20 mouse cellular contexts compared by ENCODE assay signal in genomic region chr5:99385090-99385489, GRCm38 (mm10).
"Had no signal": no experiment of that assay in that cellular context is flagged by ENCODE, and none has a peak within 500 bp of the region (broad histone marks: within the 10 kb centered on the region; RNA-seq: fewer than 3 reads in every experiment).

No protein-coding gene starts in this region.

- H3K4me3 ChIP-seq: layer of hippocampus, adult 2 months; limb, embryonic 12.5 days; limb, embryonic 15.5 days; midbrain, embryonic 10.5 days; neural tube, embryonic 12.5 days; neural tube, embryonic 15.5 days had no signal

- H3K36me3 ChIP-seq: limb, embryonic 12.5 days; limb, embryonic 15.5 days; midbrain, embryonic 10.5 days; neural tube, embryonic 12.5 days; neural tube, embryonic 15.5 days had no signal

- H3K9ac ChIP-seq: limb, embryonic 12.5 days; limb, embryonic 15.5 days; liver, embryonic 14.5 days; liver, postnatal 0 days; lung, embryonic 14.5 days; neural tube, embryonic 12.5 days; neural tube, embryonic 15.5 days had no signal

- H3K4me2 ChIP-seq: limb, embryonic 12.5 days; limb, embryonic 15.5 days; liver, embryonic 11.5 days; lung, embryonic 14.5 days; neural tube, embryonic 12.5 days; neural tube, embryonic 15.5 days had no signal

- DNase-seq: kidney, adult 18-20 months; kidney, adult 9 months; kidney, postnatal 14 days; layer of hippocampus, adult 9-11 months; left cerebral cortex, postnatal 4 days; liver, postnatal 0 days; lung, embryonic 14.5 days; midbrain, embryonic 14.5 days; thymus, adult 18-20 months; thymus, postnatal 36 days had no signal

- H3K27ac ChIP-seq: layer of hippocampus, adult 2 months; limb, embryonic 12.5 days; limb, embryonic 15.5 days; liver, embryonic 14.5 days; macrophage; midbrain, embryonic 10.5 days; neural tube, embryonic 12.5 days; neural tube, embryonic 15.5 days had no signal

- ATAC-seq: liver, postnatal 0 days; lung, postnatal 0 days had no signal

- H3K27me3 ChIP-seq: limb, embryonic 12.5 days; limb, embryonic 15.5 days; neural tube, embryonic 15.5 days had no signal

- H3K9me3 ChIP-seq: limb, embryonic 12.5 days; limb, embryonic 15.5 days; midbrain, embryonic 10.5 days; neural tube, embryonic 12.5 days; neural tube, embryonic 15.5 days had no signal
